Mouse (Mus musculus) heart, embryonic 13.5 days (tissue): Measurements from ENCODE around the gene Atp8b5. TPM values are rescaled to one million over a fixed set of nuclear protein-coding genes. Genes with fewer than 3 reads are reported as not detected.

Source experiments
- polyA plus RNA-seq: library from polyadenylated mRNA; unstranded; fragments of >200 nt; fragmentation: Nextera tagmentation; extraction: Ambion mirVana; gene quantifications from 2 replicates; pipeline ENCODE4 v1.2.1, GENCODE M21; 2015

The Atp8b5 gene
- polyA plus RNA-seq, 1 experiment from 2014 or later: 0.08 TPM

Other genes starting within 250 kb of the Atp8b5 start
- 12.7 and 13.8 TPM in 2 replicates for gene Pigo, start 241.3 kb upstream of the Atp8b5 start, polyA plus RNA-seq
- gene Stoml2, start 235.4 kb upstream of the Atp8b5 start, polyA plus RNA-seq: 211 and 238 TPM in 2 replicates
- gene Fam214b, start 220.9 kb upstream of the Atp8b5 start, polyA plus RNA-seq: 14.8 and 15.5 TPM in 2 replicates
- gene Unc13b, start 208.2 kb upstream of the Atp8b5 start, polyA plus RNA-seq: 9.7 and 10.2 TPM in 2 replicates
- gene Rusc2, start 114.8 kb downstream of the Atp8b5 start, polyA plus RNA-seq: 9.9 and 13.9 TPM in 2 replicates
- 0.11 TPM in 1 of 2 replicates, not detected in the other for gene Fam166b, start 162.0 kb downstream of the Atp8b5 start, polyA plus RNA-seq
- gene Tesk1, start 174.8 kb downstream of the Atp8b5 start, polyA plus RNA-seq: 3.8 and 4.0 TPM in 2 replicates
- gene Cd72, start 187.5 kb downstream of the Atp8b5 start, polyA plus RNA-seq: 1.9 and 2.6 TPM in 2 replicates
- gene Sit1, start 216.6 kb downstream of the Atp8b5 start, polyA plus RNA-seq: not detected in 2 replicates
- 70.9 and 77.6 TPM in 2 replicates for gene Ccdc107, start 225.7 kb downstream of the Atp8b5 start, polyA plus RNA-seq
- 32.0 and 40.3 TPM in 2 replicates for gene Arhgef39, start 232.5 kb downstream of the Atp8b5 start, polyA plus RNA-seq
- 1.8 and 2.0 TPM in 2 replicates for gene Car9, start 239.8 kb downstream of the Atp8b5 start, polyA plus RNA-seq